Mouse (Mus musculus): ENCODE results near the gene Rsph1. TPM values are rescaled to one million over a fixed set of nuclear protein-coding genes. Genes with fewer than 3 reads are reported as not detected.

The Rsph1 gene
- polyA plus RNA-seq, 1 experiment from 2014 or later, result 3.4 TPM

DNA sequence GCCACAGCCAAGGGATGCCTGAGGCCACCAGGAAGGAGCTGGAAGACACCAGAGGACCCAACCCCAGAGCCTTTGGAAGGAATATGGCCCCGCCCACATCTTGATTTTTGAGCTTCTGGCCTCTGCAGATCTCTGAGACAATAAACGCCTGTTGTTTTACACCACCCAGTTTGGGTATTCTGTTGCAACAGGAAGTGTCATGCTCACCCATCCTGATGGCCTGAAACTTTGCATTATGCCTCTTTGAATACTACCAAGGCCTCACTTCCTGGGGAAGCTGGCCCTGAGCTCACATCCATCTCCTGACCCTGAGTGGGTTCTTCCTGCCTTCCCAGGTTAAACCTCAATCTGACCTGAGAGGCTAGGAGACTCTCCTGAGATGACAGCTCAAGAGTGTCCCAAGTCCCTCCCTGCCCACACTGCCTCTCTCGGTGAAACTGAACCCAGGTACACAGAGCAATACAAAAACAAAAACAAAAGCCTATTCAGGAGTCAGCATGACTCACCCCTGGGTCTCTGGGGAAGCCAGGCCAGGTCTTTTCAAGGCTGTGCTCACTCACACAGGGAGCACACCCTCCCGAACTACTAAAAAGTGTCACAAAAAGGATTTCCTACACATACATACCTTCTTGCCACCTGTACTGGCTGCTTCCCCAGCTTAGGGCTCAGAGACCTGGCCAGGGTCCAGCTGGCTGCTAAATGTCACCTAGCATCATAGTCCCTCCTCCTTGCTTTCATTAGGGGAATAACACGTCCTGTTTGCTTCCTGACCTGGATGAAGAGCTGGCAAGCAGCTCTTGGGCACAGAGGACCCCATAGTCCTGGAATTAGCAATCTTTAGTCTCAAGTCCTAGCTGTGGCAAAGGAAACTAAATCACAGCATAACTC, 60.9 kb downstream of the Rsph1 start:
- H3K4me1 ChIP-seq, result no peaks in the 10 kb centered on the region
- H3K4me3 ChIP-seq (replicated peaks), result no peak overlapping the region
- no peaks in the 10 kb centered on the region for H3K36me3 ChIP-seq
- ATAC-seq (ENCODE audit: low FRiP score), result no peak
- no peak overlapping the region for H3K4me2 ChIP-seq
- WGBS, result 55% methylated on average over 5 of the region's 5 CpGs
- no peak overlapping the region for H3K27ac ChIP-seq (replicated peaks)
- H3K27me3 ChIP-seq (replicated peaks), result no peaks in the 10 kb centered on the region
- H3K9ac ChIP-seq (replicated peaks), result no peak overlapping the region
- no peaks in the 10 kb centered on the region for H3K9me3 ChIP-seq (replicated peaks)

- Histone ChIP-seq H3K27ac (replicated peaks) (no peak overlapping the region), H3K36me3 (no peaks in the 10 kb centered on the region), H3K4me3 (replicated peaks) (no peak overlapping the region), H3K4me1 (no peaks in the 10 kb centered on the region), H3K27me3 (replicated peaks) (no peaks in the 10 kb centered on the region), H3K9me3 (replicated peaks) (no peaks in the 10 kb centered on the region), H3K4me2 (no peak overlapping the region), H3K9ac (replicated peaks) (no peak overlapping the region)
- 89% methylated on average over 6 of the region's 6 CpGs for WGBS
- ATAC-seq (ENCODE audit: low FRiP score), result no peak
Measured at GRCm38 (mm10) chr17:31211881-31212280, 65.3 kb downstream of the Rsph1 start.

GRCm38 (mm10) chr17:31210299-31210698, 66.9 kb downstream of the Rsph1 start:
- no peak overlapping the region for H3K4me3 ChIP-seq (replicated peaks)
- no peak overlapping the region for H3K27ac ChIP-seq (replicated peaks)
- H3K27me3 ChIP-seq (replicated peaks), result no peaks in the 10 kb centered on the region
- H3K4me2 ChIP-seq, result no peak overlapping the region
- 93% methylated on average over 7 of the region's 7 CpGs for WGBS
- ATAC-seq (ENCODE audit: low FRiP score), result no peak
- no peaks in the 10 kb centered on the region for H3K36me3 ChIP-seq
- no peaks in the 10 kb centered on the region for H3K4me1 ChIP-seq
- no peak overlapping the region for H3K9ac ChIP-seq (replicated peaks)
- no peaks in the 10 kb centered on the region for H3K9me3 ChIP-seq (replicated peaks)

GRCm38 (mm10) chr17:31209376-31209930, 67.7 kb downstream of the Rsph1 start:
- Histone ChIP-seq H3K4me3 (replicated peaks) (no peak overlapping the region), H3K9me3 (replicated peaks) (no peaks in the 10 kb centered on the region), H3K27me3 (replicated peaks) (no peaks in the 10 kb centered on the region), H3K36me3 (no peaks in the 10 kb centered on the region), H3K4me1 (no peaks in the 10 kb centered on the region), H3K27ac (replicated peaks) (no peak overlapping the region), H3K9ac (replicated peaks) (no peak overlapping the region), H3K4me2 (no peak overlapping the region)
- no peak for ATAC-seq (ENCODE audit: low FRiP score)
- 95% methylated on average over 11 of the region's 11 CpGs for WGBS

DNA sequence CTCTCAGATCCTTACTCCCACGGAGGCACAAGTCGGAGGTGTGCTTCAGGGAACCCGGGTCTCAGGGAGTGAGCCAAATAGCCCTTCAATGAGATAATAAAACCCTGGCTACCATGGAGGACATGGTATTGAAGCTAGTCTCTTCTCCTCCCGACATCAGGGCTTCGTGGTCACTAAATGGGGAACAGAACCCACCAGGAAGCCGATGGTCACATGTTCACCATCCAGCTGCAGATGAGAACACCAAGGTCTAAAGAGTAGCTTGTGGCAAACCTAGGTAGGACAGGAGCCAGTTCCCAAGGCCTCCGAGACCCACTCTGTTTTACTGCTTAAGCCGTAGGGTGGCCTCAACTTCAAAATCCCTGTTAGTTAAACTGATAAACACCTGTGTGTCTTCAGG, 68.5 kb downstream of the Rsph1 start:
- Histone ChIP-seq H3K36me3 (no peaks in the 10 kb centered on the region), H3K9me3 (replicated peaks) (no peaks in the 10 kb centered on the region), H3K4me3 (replicated peaks) (no peak overlapping the region), H3K4me2 (no peak overlapping the region), H3K9ac (replicated peaks) (no peak overlapping the region), H3K27me3 (replicated peaks) (no peaks in the 10 kb centered on the region), H3K4me1 (no peaks in the 10 kb centered on the region), H3K27ac (replicated peaks) (no peak overlapping the region)
- WGBS, result 80% methylated on average over 8 of the region's 8 CpGs
- no peak for ATAC-seq (ENCODE audit: low FRiP score)

- H3K9me3 ChIP-seq (replicated peaks), result no peaks in the 10 kb centered on the region
- no peak within 1 kb of the TSS for H3K9ac ChIP-seq (replicated peaks)
- H3K4me1 ChIP-seq, result no peaks in the 10 kb centered on the region
- no peaks in the 10 kb centered on the region for H3K36me3 ChIP-seq
- ATAC-seq (ENCODE audit: low FRiP score), result no peak
- H3K27me3 ChIP-seq (replicated peaks), result no peaks in the 10 kb centered on the region
- no peak within 1 kb of the TSS for H3K4me2 ChIP-seq
- no peak within 1 kb of the TSS for H3K4me3 ChIP-seq (replicated peaks)
- 82% methylated on average over 12 of the region's 12 CpGs for WGBS
- H3K27ac ChIP-seq (replicated peaks), result no peak within 1 kb of the TSS
Measured at GRCm38 (mm10) chr17:31207771-31208334, 69.3 kb downstream of the Rsph1 start, which contains the start of gene Ubash3a. TSS of gene Ubash3a (plus strand) at chr17:31207873.

Other genes starting within 250 kb of the Rsph1 start
- gene Abcg1, start 219.7 kb downstream of the Rsph1 start, polyA plus RNA-seq (2015; fragmentation: Nextera tagmentation; extraction: Ambion mirVana), result 18.5 and 19.9 TPM in 2 replicates
- gene Tff3, start 147.7 kb downstream of the Rsph1 start, polyA plus RNA-seq (2015; fragmentation: Nextera tagmentation; extraction: Ambion mirVana), result 3.2 and 32.6 TPM in 2 replicates
- gene Tff2, start 133.1 kb downstream of the Rsph1 start, polyA plus RNA-seq (2015; fragmentation: Nextera tagmentation; extraction: Ambion mirVana), result not detected in 2 replicates
- 4.6 TPM in 1 of 2 replicates, not detected in the other for gene Tff1, start 112.1 kb downstream of the Rsph1 start, polyA plus RNA-seq (2015; fragmentation: Nextera tagmentation; extraction: Ambion mirVana)
- gene Tmprss3, start 78.4 kb downstream of the Rsph1 start, polyA plus RNA-seq (2015; fragmentation: Nextera tagmentation; extraction: Ambion mirVana), result 0.06 TPM in 1 of 2 replicates, not detected in the other
- 7.3 TPM in 1 of 2 replicates, not detected in the other for gene Ubash3a, start 69.5 kb downstream of the Rsph1 start, polyA plus RNA-seq (2015; fragmentation: Nextera tagmentation; extraction: Ambion mirVana)
- gene Slc37a1, start 9.4 kb upstream of the Rsph1 start, polyA plus RNA-seq (2015; fragmentation: Nextera tagmentation; extraction: Ambion mirVana), result 9.0 and 10.9 TPM in 2 replicates
- 24.9 and 25.8 TPM in 2 replicates for gene Pde9a, start 108.8 kb upstream of the Rsph1 start, polyA plus RNA-seq (2015; fragmentation: Nextera tagmentation; extraction: Ambion mirVana)
- 32.7 and 34.2 TPM in 2 replicates for gene Wdr4, start 242.6 kb upstream of the Rsph1 start, polyA plus RNA-seq (2015; fragmentation: Nextera tagmentation; extraction: Ambion mirVana)
- gene Ndufv3, start 242.7 kb upstream of the Rsph1 start, polyA plus RNA-seq (2015; fragmentation: Nextera tagmentation; extraction: Ambion mirVana), result 435 and 492 TPM in 2 replicates